Mouse (Mus musculus): ENCODE results near the gene Sdk1.

GRCm38 (mm10) chr5:141940636-141941035 is 699.3 kb downstream of the Sdk1 start:
- TF ChIP-seq POLR2A (IDR thresholded peaks at IDR 0.05; ENCODE audit: low read depth, low read length): no peak
- no peak for TF ChIP-seq CTCF (IDR thresholded peaks at IDR 0.05; ENCODE audit: extremely low read depth, insufficient read length, insufficient replicate concordance, low read depth, low read length)

Measured in small intestine, adult 2 months (tissue).